Comparison of ENCODE assay signal across 22 mouse cellular contexts in genomic region chr2:80717979-80718378, GRCm38 (mm10).
DNase-seq lines count a peak whose midpoint lies in the region; ATAC-seq and TF ChIP-seq lines count a peak whose summit lies in the region.
"Had no signal": no experiment of that assay in that cellular context is flagged by ENCODE, and none has a peak within 500 bp of the region (broad histone marks: within the 10 kb centered on the region; RNA-seq: fewer than 3 reads in every experiment).

No protein-coding gene starts in this region.

- WGBS in heart, postnatal 0 days, result 34% methylated on average over 2 of the region's 2 CpGs

- DNase-seq in heart, postnatal 0 days (ENCODE audit: low spot score), result peak; percentile 34
- no peak for DNase-seq in heart, postnatal 36 days
- DNase-seq in layer of hippocampus, postnatal 25 days (ENCODE audit: extremely low spot score in 1 of 2, low spot score in 1 of 2), result no peak
- DNase-seq in frontal cortex, postnatal 36 days (ENCODE audit: low spot score in 2 of 2), result no peak
- DNase-seq in thymus, adult 18-20 months, result no peak
- DNase-seq: adrenal gland, postnatal 25 days; cerebellum, adult 11 months; cerebellum, postnatal 10 days; gastrocnemius, postnatal 10 days; liver, embryonic 13.5 days; lung, embryonic 14.5 days; lung, postnatal 4 days; retina, postnatal 1 day had no signal

- H3K9me3 ChIP-seq in heart, postnatal 0 days (replicated peaks; ENCODE audit: control insufficient read depth, low read length), result 0 out of 2 replicates have a peak, but pooled peaks cover 9% of the 10 kb centered on the region
- H3K9me3 ChIP-seq: forebrain, embryonic 13.5 days; heart, embryonic 13.5 days; hindbrain, embryonic 13.5 days; limb, embryonic 13.5 days; liver, embryonic 13.5 days; midbrain, embryonic 10.5 days had no signal

- H3K9ac ChIP-seq in heart, postnatal 0 days (replicated peaks; ENCODE audit: low read depth, low read length), result no peak overlapping the region
- H3K9ac ChIP-seq: forebrain, embryonic 13.5 days; heart, embryonic 13.5 days; hindbrain, embryonic 13.5 days; limb, embryonic 13.5 days; liver, embryonic 13.5 days; lung, embryonic 14.5 days had no signal

- TF ChIP-seq CTCF in heart, postnatal 0 days (IDR thresholded peaks at IDR 0.05; ENCODE audit: low read depth), result no peak

- H3K4me1 ChIP-seq in heart, postnatal 0 days (ENCODE audit: control insufficient read depth, insufficient read depth), result no peaks in the 10 kb centered on the region
- H3K4me1 ChIP-seq: forebrain, embryonic 13.5 days; heart, embryonic 13.5 days; hindbrain, embryonic 13.5 days; limb, embryonic 13.5 days; liver, embryonic 13.5 days; midbrain, embryonic 10.5 days had no signal

- no peak overlapping the region for H3K27ac ChIP-seq in heart, postnatal 0 days (ENCODE audit: low read depth)
- H3K27ac ChIP-seq: forebrain, embryonic 13.5 days; heart, embryonic 13.5 days; hindbrain, embryonic 13.5 days; limb, embryonic 13.5 days; liver, embryonic 13.5 days; midbrain, embryonic 10.5 days had no signal

- no peak overlapping the region for H3K4me3 ChIP-seq in heart, postnatal 0 days (ENCODE audit: low read depth, low read length)
- H3K4me3 ChIP-seq: forebrain, embryonic 13.5 days; heart, embryonic 13.5 days; hindbrain, embryonic 13.5 days; limb, embryonic 13.5 days; liver, embryonic 13.5 days; midbrain, embryonic 10.5 days had no signal

- H3K4me2 ChIP-seq in heart, postnatal 0 days (ENCODE audit: low read depth, low read length), result no peak overlapping the region
- H3K4me2 ChIP-seq: forebrain, embryonic 13.5 days; heart, embryonic 13.5 days; hindbrain, embryonic 13.5 days; limb, embryonic 13.5 days; liver, embryonic 13.5 days; lung, embryonic 14.5 days had no signal

- H3K36me3 ChIP-seq in heart, postnatal 0 days (replicated peaks; ENCODE audit: control insufficient read depth, insufficient read depth, low read length), result no peaks in the 10 kb centered on the region
- H3K36me3 ChIP-seq: heart, embryonic 13.5 days; hindbrain, embryonic 13.5 days; limb, embryonic 13.5 days; liver, embryonic 13.5 days; midbrain, embryonic 10.5 days had no signal

- peak; percentile 39; the same call in 1 of the 2 replicates for ATAC-seq in heart, postnatal 0 days (ENCODE audit: insufficient read depth, low read depth)
- peak; percentile 93 for ATAC-seq in CD4-positive, CD25-positive, alpha-beta regulatory T cell, adult 4 months
- peak; percentile 90 for ATAC-seq in activated CD4-positive, CD25-positive, alpha-beta regulatory T cell, adult 4 months
- ATAC-seq: forebrain, embryonic 13.5 days; intestine, embryonic 16.5 days; Patski had no signal

- no peaks in the 10 kb centered on the region for H3K27me3 ChIP-seq in heart, postnatal 0 days (ENCODE audit: control insufficient read depth, insufficient read depth, low read length)
- H3K27me3 ChIP-seq: forebrain, embryonic 13.5 days; heart, embryonic 13.5 days; hindbrain, embryonic 13.5 days; limb, embryonic 13.5 days; liver, embryonic 13.5 days had no signal

- intact Hi-C loops in heart, postnatal 36 days (cut with DNase I), result no loop called here

- no peak for TF ChIP-seq EP300 in heart, postnatal 0 days (IDR thresholded peaks at IDR 0.05; ENCODE audit: low read depth)

Comparison
In these comparisons a context has a peak if more than half of its experiments do, and no peak if none do; other contexts are left out.
1. ATAC-seq: peak in every context shown above with its lines; median percentile 93 in CD4-positive, CD25-positive, alpha-beta regulatory T cell, adult 4 months; 90 in activated CD4-positive, CD25-positive, alpha-beta regulatory T cell, adult 4 months; 39 in heart, postnatal 0 days.